Mouse (Mus musculus) adrenal gland, adult 18-20 months (tissue): Measurements from ENCODE around the gene Rnf25. TPM values are rescaled to one million over a fixed set of nuclear protein-coding genes. Genes with fewer than 3 reads are reported as not detected.

Source experiments
- microRNA-seq, 2 experiments: library from miRNA; unstranded; fragments of <30 nt; microRNA quantifications; one replicate each; pipeline ENCODE4 v1.2.0; 2021; ENCODE audit warnings: borderline number of aligned reads in 2 of 2
- total RNA-seq, 2 experiments: library from RNA; stranded (reverse); gene quantifications; 1 replicate in 1 of 2; 2 replicates in 1 of 2; pipeline ENCODE4 v1.2.3; 2021

The Rnf25 gene
- total RNA-seq, 2 experiments from 2014 or later: 53.8 to 59.6 TPM

Small RNAs within 50 kb of the gene (microRNA-seq; reads per million reads assigned to microRNA genes)
- 0 reads per million in 2 experiments for gene Gm25035

Other genes with a start within 250 kb of the Rnf25 start
- under 1 TPM; 0.33 to 0.35 TPM for gene Catip, start 239.3 kb downstream of the Rnf25 start, total RNA-seq
- gene Slc11a1, start 226.2 kb downstream of the Rnf25 start, total RNA-seq: 10 to 100 TPM in 1 of 2 experiments, 1 to 10 TPM in 1; 9.5 to 20.5 TPM
- 100 to 1,000 TPM; 133 to 136 TPM for gene Ctdsp1, start 209.9 kb downstream of the Rnf25 start, total RNA-seq
- gene Vil1, start 192.0 kb downstream of the Rnf25 start, total RNA-seq: 1 to 10 TPM; 1.8 to 1.9 TPM
- 10 to 100 TPM; 22.9 to 25.8 TPM for gene Cnot9, start 95.3 kb downstream of the Rnf25 start, total RNA-seq
- under 1 TPM; 0.66 to 0.74 TPM for gene Plcd4, start 58.5 kb downstream of the Rnf25 start, total RNA-seq
- gene Usp37, start 57.1 kb downstream of the Rnf25 start, total RNA-seq: 10 to 100 TPM; 16.9 to 17.4 TPM
- gene Zfp142, start 13.2 kb downstream of the Rnf25 start, total RNA-seq: 10 to 100 TPM; 15.4 to 20.1 TPM
- 10 to 100 TPM; 27.0 to 31.0 TPM for gene Bcs1l, start 13.1 kb downstream of the Rnf25 start, total RNA-seq
- 1 to 10 TPM; 2.9 to 5.3 TPM for gene Stk36, start within 50 bp of the Rnf25 start, total RNA-seq
- gene Ttll4, start 60.3 kb upstream of the Rnf25 start, total RNA-seq: 10 to 100 TPM; 14.1 to 23.3 TPM
- 10 to 100 TPM; 12.0 to 25.3 TPM for gene Cyp27a1, start 112.2 kb upstream of the Rnf25 start, total RNA-seq
- under 1 TPM; 0.17 to 0.26 TPM for gene Prkag3, start 147.8 kb upstream of the Rnf25 start, total RNA-seq
- 1 to 10 TPM; 2.8 to 2.9 TPM for gene Wnt6, start 170.5 kb upstream of the Rnf25 start, total RNA-seq
- gene Wnt10a, start 190.1 kb upstream of the Rnf25 start, total RNA-seq: 1 to 10 TPM in 1 of 2 experiments, under 1 TPM in 1; 0.20 to 1.7 TPM